Mouse (Mus musculus) kidney, adult 2 months (tissue): ENCODE results near the gene Shisa9.

ENCODE experiments used
- CTCF ChIP-seq: fragments of 200-500 bp; conservative IDR thresholded peaks from 2 replicates; pipeline ENCODE4 v1.5.1; 2011; ENCODE audit warnings: low read depth, mild to moderate bottlenecking, control low read depth, low read length, moderate library complexity, mixed read lengths; ENCODE audit not compliant: insufficient read depth, insufficient read length
- POLR2A ChIP-seq: fragments of 200-500 bp; IDR thresholded peaks from one replicate; pipeline ENCODE4 v1.6.1; 2011; ENCODE audit warnings: low read depth, low read length, control low read depth

GRCm38 (mm10) chr16:12154476-12154875, 170.6 kb downstream of the Shisa9 start:
- TF ChIP-seq CTCF (no peak), POLR2A (no peak)
